Mouse (Mus musculus) cerebellum, adult 2 months (tissue): ENCODE measurements around the gene Robo1.

Source experiments
- CTCF ChIP-seq: fragments of 200-500 bp; IDR thresholded peaks from 2 replicates; pipeline ENCODE4 v1.5.1; 2011; ENCODE audit warnings: low read depth, mild to moderate bottlenecking, control low read depth, low read length, moderate library complexity, borderline replicate concordance; ENCODE audit not compliant: insufficient read depth
- POLR2A ChIP-seq: fragments of 200-500 bp; IDR thresholded peaks from 2 replicates; pipeline ENCODE4 v1.6.1; 2011; ENCODE audit warnings: low read length, control low read depth, borderline replicate concordance; ENCODE audit not compliant: insufficient read depth

- no peak for TF ChIP-seq CTCF
- TF ChIP-seq POLR2A = no peak
Observed at GRCm38 (mm10) chr16:72772348-72772747, 464.2 kb downstream of the Robo1 start.
